Mouse (Mus musculus) olfactory bulb, adult 2 months (tissue): ENCODE results near the gene Lrrc75b. TPM values are rescaled to one million over a fixed set of nuclear protein-coding genes. Genes with fewer than 3 reads are reported as not detected.

Source experiments
- H3K27ac ChIP-seq: fragments of 200-500 bp; 2 replicates; pipeline ENCODE4 v1.5.1; 2012; ENCODE audit warnings: low read depth, low read length; ENCODE audit not compliant: insufficient read depth
- H3K4me1 ChIP-seq: fragments of 200-500 bp; 2 replicates; pipeline ENCODE4 v1.6.1; 2012; ENCODE audit warnings: low read length; ENCODE audit not compliant: control insufficient read depth, insufficient read depth
- H3K4me3 ChIP-seq: fragments of 200-500 bp; 2 replicates; pipeline ENCODE4 v1.5.1; 2012; ENCODE audit warnings: mild to moderate bottlenecking, low read depth, low read length, moderate library complexity; ENCODE audit not compliant: insufficient read depth
- CTCF ChIP-seq: fragments of 200-500 bp; IDR thresholded peaks from 2 replicates; pipeline ENCODE4 v1.5.1; 2012; ENCODE audit warnings: low read depth, mild to moderate bottlenecking, low read length, moderate library complexity; ENCODE audit not compliant: insufficient read depth
- POLR2A ChIP-seq: fragments of 200-500 bp; IDR thresholded peaks from 2 replicates; pipeline ENCODE4 v1.6.1; 2012; ENCODE audit warnings: mild to moderate bottlenecking, low read depth, low read length, moderate library complexity; ENCODE audit not compliant: insufficient read depth
- WGBS: fragments of 180-500 bp; shearing (Covaris S2); methylation state at CpG from one replicate; pipeline ENCODE4 v1.1.7; 2018; 5-methylcytosine and 5-hydroxymethylcytosine counted together
- polyA plus RNA-seq: library from polyadenylated mRNA; stranded (reverse); fragments of >200 nt; gene quantifications from 2 replicates; pipeline ENCODE4 v1.2.4, GENCODE M21; 2012; ENCODE audit warnings: low replicate concordance; ENCODE audit not compliant: missing spikeins, insufficient read depth, insufficient read length

Lrrc75b gene
- polyA plus RNA-seq, 1 experiment: not detected

- TF ChIP-seq CTCF (no peak), POLR2A (no peak)
- Histone ChIP-seq H3K4me1 (peaks cover 6% of the 10 kb centered on the region), H3K27ac (no peak within 1 kb of the TSS), H3K4me3 (0 out of 2 replicates have a peak within 1 kb of the TSS, but pooled peaks have one; percentile 11)
- 28% methylated on average over 5 of the region's 5 CpGs for WGBS
These were observed 29.0 kb upstream of the Lrrc75b start, which contains the start of gene Ggt5 for GRCm38 (mm10) chr10:75589129-75589528. Ggt5 (plus strand) TSS chr10:75589340.

GRCm38 (mm10) chr10:75588336-75588735, 28.2 kb upstream of the Lrrc75b start:
- peaks cover 6% of the 10 kb centered on the region for H3K4me1 ChIP-seq
- TF ChIP-seq CTCF (no peak), POLR2A (no peak)
- WGBS: 70% methylated on average over 5 of the region's 5 CpGs
- H3K27ac ChIP-seq: no peak overlapping the region
- H3K4me3 ChIP-seq: no peak overlapping the region

GRCm38 (mm10) chr10:75587781-75588180, 27.7 kb upstream of the Lrrc75b start:
- H3K4me1 ChIP-seq: peaks cover 6% of the 10 kb centered on the region
- H3K4me3 ChIP-seq: no peak overlapping the region
- H3K27ac ChIP-seq: no peak overlapping the region
- 89% methylated on average over 4 of the region's 4 CpGs for WGBS
- TF ChIP-seq POLR2A (no peak), CTCF (no peak)

- 75% methylated on average over 1 of the region's 1 CpGs for WGBS
- no peak overlapping the region for H3K27ac ChIP-seq
These were observed 26.4 kb upstream of the Lrrc75b start for GRCm38 (mm10) chr10:75586553-75586879.

GRCm38 (mm10) chr10:75585876-75586552, 25.9 kb upstream of the Lrrc75b start:
- Histone ChIP-seq H3K4me3 (no peak overlapping the region), H3K4me1 (peaks cover 6% of the 10 kb centered on the region), H3K27ac (no peak overlapping the region)
- TF ChIP-seq CTCF: no peak
- no peak for TF ChIP-seq POLR2A
- WGBS: 17% methylated on average over 20 of the region's 20 CpGs

More at GRCm38 (mm10) chr10:75586553-75586879, 26.4 kb upstream of the Lrrc75b start:
- TF ChIP-seq CTCF (no peak), POLR2A (no peak)
- Histone ChIP-seq H3K4me1 (peaks cover 6% of the 10 kb centered on the region), H3K4me3 (no peak overlapping the region)

GRCm38 (mm10) chr10:75579129-75579528, 19.0 kb upstream of the Lrrc75b start:
- TF ChIP-seq POLR2A (no peak), CTCF (no peak)
- Histone ChIP-seq H3K27ac (no peak overlapping the region), H3K4me1 (no peaks in the 10 kb centered on the region), H3K4me3 (no peak overlapping the region)
- 90% methylated on average over 6 of the region's 6 CpGs for WGBS

GRCm38 (mm10) chr10:75573965-75574364, 13.8 kb upstream of the Lrrc75b start:
- TF ChIP-seq CTCF: no peak
- TF ChIP-seq POLR2A: no peak
- H3K4me1 ChIP-seq: no peaks in the 10 kb centered on the region
- H3K4me3 ChIP-seq: no peak overlapping the region
- 92% methylated on average over 9 of the region's 9 CpGs for WGBS
- no peak overlapping the region for H3K27ac ChIP-seq

GRCm38 (mm10) chr10:75573181-75573580, 13.1 kb upstream of the Lrrc75b start:
- no peak for TF ChIP-seq CTCF
- Histone ChIP-seq H3K4me1 (peaks cover 2% of the 10 kb centered on the region; the same call in 1 of the 2 replicates), H3K27ac (no peak overlapping the region), H3K4me3 (no peak overlapping the region)
- 68% methylated on average over 10 of the region's 10 CpGs for WGBS

GRCm38 (mm10) chr10:75571937-75572336, 11.8 kb upstream of the Lrrc75b start:
- TF ChIP-seq CTCF (no peak), POLR2A (no peak)
- Histone ChIP-seq H3K4me3 (no peak overlapping the region), H3K27ac (no peak overlapping the region), H3K4me1 (peaks cover 2% of the 10 kb centered on the region; the same call in 1 of the 2 replicates)
- 49% methylated on average over 9 of the region's 9 CpGs for WGBS
